ENCODE assay signal across 8 mouse cellular contexts in the genomic region with DNA sequence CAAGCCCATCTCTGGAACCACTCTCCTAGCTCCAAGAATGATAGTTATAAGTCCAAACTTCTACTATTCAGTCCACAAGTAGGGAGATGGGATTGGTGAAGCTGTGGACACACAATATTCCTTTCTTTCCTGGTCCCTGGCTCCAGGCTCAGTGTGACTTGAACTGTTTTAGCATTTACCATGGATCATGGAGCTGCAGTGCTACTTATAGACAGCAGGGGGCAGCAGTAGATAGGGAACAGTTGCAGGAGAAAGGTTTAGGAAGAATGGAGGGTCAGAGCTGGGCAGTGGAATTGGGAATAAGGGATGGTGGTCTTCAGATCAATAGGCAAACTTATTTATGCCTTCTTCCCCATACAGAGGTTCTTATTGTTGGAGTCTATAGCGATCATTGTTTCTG. TPM values are rescaled to one million over a fixed set of nuclear protein-coding genes. Genes with fewer than 3 reads are reported as not detected.
DNase-seq lines count a peak whose midpoint lies in the region; ATAC-seq lines count a peak whose summit lies in the region.

No protein-coding gene starts in this region.

- no peak overlapping the region for H3K9ac ChIP-seq in forebrain, embryonic 14.5 days (ENCODE audit: low read length)
- no peak overlapping the region for H3K9ac ChIP-seq in forebrain, embryonic 16.5 days (replicated peaks; ENCODE audit: low read depth, low read length)

- H3K36me3 ChIP-seq in forebrain, embryonic 14.5 days (ENCODE audit: control insufficient read depth, insufficient read depth, low read length) = no peaks in the 10 kb centered on the region
- no peaks in the 10 kb centered on the region for H3K36me3 ChIP-seq in forebrain, embryonic 16.5 days (ENCODE audit: control insufficient read depth, insufficient read depth)
- H3K36me3 ChIP-seq in splenic B cell, adult 2 months (ENCODE audit: control insufficient read depth, insufficient read depth, low read length, poor library complexity, severe bottlenecking) = no peaks in the 10 kb centered on the region

- DNase-seq in forebrain, embryonic 14.5 days (ENCODE audit: low spot score) = peak; percentile 78
- peak; percentile 39 for DNase-seq in A20 (ENCODE audit: low read depth, low spot score)
- DNase-seq in adrenal gland, postnatal 25 days = peak; percentile 56
- peak; percentile 79 for DNase-seq in kidney, postnatal 4 days
- DNase-seq in lung, postnatal 10 days = peak; percentile 79
- peak; percentile 67 for DNase-seq in splenic B cell, adult 2 months (ENCODE audit: low read depth, low spot score)

- H3K9me3 ChIP-seq in forebrain, embryonic 14.5 days (replicated peaks; ENCODE audit: control insufficient read depth, low read length) = no peaks in the 10 kb centered on the region
- H3K9me3 ChIP-seq in forebrain, embryonic 16.5 days (ENCODE audit: control insufficient read depth, low read length) = no peaks in the 10 kb centered on the region

- no peak overlapping the region for H3K4me3 ChIP-seq in forebrain, embryonic 14.5 days (ENCODE audit: low read depth, low read length)
- H3K4me3 ChIP-seq in forebrain, embryonic 16.5 days (replicated peaks; ENCODE audit: low read length) = no peak overlapping the region

- no peak for ATAC-seq in forebrain, embryonic 14.5 days
- ATAC-seq in forebrain, embryonic 16.5 days = no peak
- 0 out of 2 replicates have a peak, but pooled peaks have one; percentile 11 for ATAC-seq in erythroid progenitor cell, adult 5-6 weeks (replicated peaks; ENCODE audit: low FRiP score, poor library complexity, severe bottlenecking)

- peaks cover 11% of the 10 kb centered on the region for H3K4me1 ChIP-seq in forebrain, embryonic 14.5 days (ENCODE audit: control insufficient read depth, insufficient read depth, low read length)
- peaks cover 33% of the 10 kb centered on the region for H3K4me1 ChIP-seq in forebrain, embryonic 16.5 days (replicated peaks; ENCODE audit: control insufficient read depth, insufficient read depth, low read length)

- H3K4me2 ChIP-seq in forebrain, embryonic 14.5 days (ENCODE audit: low read length) = no peak overlapping the region
- no peak overlapping the region for H3K4me2 ChIP-seq in forebrain, embryonic 16.5 days (ENCODE audit: low read length)

- H3K27me3 ChIP-seq in forebrain, embryonic 14.5 days (replicated peaks; ENCODE audit: control insufficient read depth, insufficient read depth, low read length) = no peaks in the 10 kb centered on the region
- H3K27me3 ChIP-seq in forebrain, embryonic 16.5 days (replicated peaks; ENCODE audit: control insufficient read depth, insufficient read depth, low read length) = no peaks in the 10 kb centered on the region
- H3K27me3 ChIP-seq in splenic B cell, adult 2 months (ENCODE audit: control insufficient read depth, insufficient read depth, low read length, poor library complexity, severe bottlenecking) = no peaks in the 10 kb centered on the region

- no peak overlapping the region for H3K27ac ChIP-seq in forebrain, embryonic 14.5 days (ENCODE audit: low read depth, low read length)
- no peak overlapping the region for H3K27ac ChIP-seq in forebrain, embryonic 16.5 days (ENCODE audit: low read length)

- WGBS in forebrain, embryonic 14.5 days = 4% methylated on average over 1 of the region's 1 CpGs
- 21% methylated on average over 1 of the region's 1 CpGs for WGBS in forebrain, embryonic 16.5 days

RNA-seq across cellular contexts. Expression of a gene that starts 1.8 kb away (rescaled TPM):
- polyA plus RNA-seq in forebrain, embryonic 14.5 days (2014; fragmentation: Nextera tagmentation; extraction: Ambion mirVana) = 17.5 TPM in 2 replicates
- 22.3 and 22.8 TPM in 2 replicates for polyA plus RNA-seq in forebrain, embryonic 16.5 days (2015; fragmentation: Nextera tagmentation; extraction: Ambion mirVana)
- 89.3 and 102 TPM in 2 replicates for total RNA-seq in adrenal gland, postnatal 25 days (2021)
- total RNA-seq in erythroid progenitor cell, adult 5-6 weeks (2015; ENCODE audit: low replicate concordance) = 3.2 and 6.3 TPM in 2 replicates
- total RNA-seq in erythroid progenitor cell, adult 5-6 weeks (2017; ENCODE audit: low replicate concordance) = 7.7 and 9.2 TPM in 2 replicates

RNA-seq across cellular contexts. Expression of a gene that starts 2.1 kb away (rescaled TPM):
- polyA plus RNA-seq in forebrain, embryonic 14.5 days (2014; fragmentation: Nextera tagmentation; extraction: Ambion mirVana) = 18.8 and 25.6 TPM in 2 replicates
- polyA plus RNA-seq in forebrain, embryonic 16.5 days (2015; fragmentation: Nextera tagmentation; extraction: Ambion mirVana) = 47.2 and 62.3 TPM in 2 replicates
- 2.3 and 5.3 TPM in 2 replicates for total RNA-seq in adrenal gland, postnatal 25 days (2021)
- total RNA-seq in erythroid progenitor cell, adult 5-6 weeks (2015; ENCODE audit: low replicate concordance) = not detected in 2 replicates
- total RNA-seq in erythroid progenitor cell, adult 5-6 weeks (2017; ENCODE audit: low replicate concordance) = not detected in 2 replicates

RNA-seq across cellular contexts. Expression of a gene that starts 42.2 kb away (rescaled TPM):
- 29.9 and 30.8 TPM in 2 replicates for polyA plus RNA-seq in forebrain, embryonic 14.5 days (2014; fragmentation: Nextera tagmentation; extraction: Ambion mirVana)
- polyA plus RNA-seq in forebrain, embryonic 16.5 days (2015; fragmentation: Nextera tagmentation; extraction: Ambion mirVana) = 26.9 and 28.7 TPM in 2 replicates
- 58.2 and 58.4 TPM in 2 replicates for total RNA-seq in adrenal gland, postnatal 25 days (2021)
- 55.1 and 66.7 TPM in 2 replicates for total RNA-seq in erythroid progenitor cell, adult 5-6 weeks (2015; ENCODE audit: low replicate concordance)
- 19.4 and 24.4 TPM in 2 replicates for total RNA-seq in erythroid progenitor cell, adult 5-6 weeks (2017; ENCODE audit: low replicate concordance)
